Mouse (Mus musculus): ENCODE measurements at regions not wholly inside any gene's neighbourhood (a gene's known extent, or its start where the extent isn't known, plus 50 kb on each side); places are given as distances from the start of the nearest gene placed in this dataset. TPM values are rescaled to one million over a fixed set of nuclear protein-coding genes. Genes with fewer than 3 reads are reported as not detected.

GRCm38 (mm10) chr2:16977380-16977779 lies 621.3 kb downstream of the Plxdc2 start:
- H3K9me3 ChIP-seq (ENCODE audit: low read depth, low read length) = no peaks in the 10 kb centered on the region
- H3K4me2 ChIP-seq = no peak overlapping the region
- 13% methylated on average over 4 of the region's 4 CpGs for WGBS
- ATAC-seq (ENCODE audit: insufficient read depth) = no peak
- H3K27me3 ChIP-seq (ENCODE audit: insufficient read depth, low read length) = no peaks in the 10 kb centered on the region
- DNase-seq = peak; percentile 37
- H3K9ac ChIP-seq = no peak overlapping the region
- TF ChIP-seq CTCF (IDR thresholded peaks at IDR 0.05; ENCODE audit: low read depth) = no peak
- H3K36me3 ChIP-seq (ENCODE audit: insufficient read depth) = no peaks in the 10 kb centered on the region
- H3K27ac ChIP-seq (ENCODE audit: low read depth) = no peak overlapping the region
- H3K4me1 ChIP-seq (ENCODE audit: insufficient read depth) = no peaks in the 10 kb centered on the region
- no peak overlapping the region for H3K4me3 ChIP-seq (ENCODE audit: low read depth, low read length)

DNA sequence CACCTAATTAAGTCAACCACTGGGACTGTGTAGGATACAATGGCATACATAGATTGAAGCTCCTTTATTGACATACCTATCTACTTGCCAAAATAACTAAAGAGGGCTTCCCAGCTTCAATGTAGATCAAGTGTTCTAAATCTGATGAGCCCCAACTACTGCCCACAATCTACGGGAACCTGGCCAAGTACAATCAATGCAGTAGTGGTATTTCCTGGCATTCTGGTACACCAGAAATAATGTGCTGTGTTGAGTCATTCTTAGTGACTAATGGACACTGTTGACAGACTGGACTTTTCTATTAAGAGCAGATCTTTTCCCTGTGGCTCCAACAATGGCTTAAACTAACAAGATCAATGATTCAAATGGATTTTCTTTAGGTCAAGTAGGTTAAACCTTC lies 626.7 kb downstream of the Plxdc2 start:
- no peak overlapping the region for H3K4me2 ChIP-seq

GRCm38 (mm10) chr2:16983583-16984221 lies 627.6 kb downstream of the Plxdc2 start:
- 89% methylated on average over 5 of the region's 5 CpGs for WGBS
- Histone ChIP-seq H3K9ac (no peak overlapping the region), H3K4me1 (ENCODE audit: insufficient read depth) (no peaks in the 10 kb centered on the region), H3K4me2 (no peak overlapping the region), H3K36me3 (ENCODE audit: insufficient read depth) (no peaks in the 10 kb centered on the region), H3K9me3 (ENCODE audit: low read depth, low read length) (no peaks in the 10 kb centered on the region), H3K27me3 (ENCODE audit: insufficient read depth, low read length) (no peaks in the 10 kb centered on the region), H3K27ac (ENCODE audit: low read depth) (no peak overlapping the region), H3K4me3 (ENCODE audit: low read depth, low read length) (no peak overlapping the region)
- no peak for ATAC-seq (ENCODE audit: insufficient read depth)
- TF ChIP-seq CTCF (IDR thresholded peaks at IDR 0.05; ENCODE audit: low read depth) = no peak
- DNase-seq = no peak

More for the DNA sequence above, 626.7 kb downstream of the Plxdc2 start:
- no peak for TF ChIP-seq CTCF (IDR thresholded peaks at IDR 0.05; ENCODE audit: low read depth)
- ATAC-seq (ENCODE audit: insufficient read depth) (no peak), DNase-seq (peak; percentile 7)
- Histone ChIP-seq H3K27ac (ENCODE audit: low read depth) (no peak overlapping the region), H3K27me3 (ENCODE audit: insufficient read depth, low read length) (no peaks in the 10 kb centered on the region), H3K9me3 (ENCODE audit: low read depth, low read length) (no peaks in the 10 kb centered on the region), H3K36me3 (ENCODE audit: insufficient read depth) (no peaks in the 10 kb centered on the region), H3K4me3 (ENCODE audit: low read depth, low read length) (no peak overlapping the region), H3K9ac (no peak overlapping the region), H3K4me1 (ENCODE audit: insufficient read depth) (no peaks in the 10 kb centered on the region)
- WGBS = 63% methylated on average over 1 of the region's 1 CpGs

Small RNA genes lying in the stretch of these regions (microRNA-seq; reads per million reads assigned to microRNA genes)
- gene Gm24933 (ENCODE audit: borderline number of aligned reads) = not detected
